Mouse (Mus musculus): ENCODE data around the gene 4931422A03Rik. TPM values are rescaled to one million over a fixed set of nuclear protein-coding genes. Genes with fewer than 3 reads are reported as not detected.
A peak's percentile ranks its signal among the peaks of the same experiment; 100 is the strongest.

The 4931422A03Rik gene
- polyA plus RNA-seq, 2 experiments = 2.3 TPM; not detected in 1

DNA sequence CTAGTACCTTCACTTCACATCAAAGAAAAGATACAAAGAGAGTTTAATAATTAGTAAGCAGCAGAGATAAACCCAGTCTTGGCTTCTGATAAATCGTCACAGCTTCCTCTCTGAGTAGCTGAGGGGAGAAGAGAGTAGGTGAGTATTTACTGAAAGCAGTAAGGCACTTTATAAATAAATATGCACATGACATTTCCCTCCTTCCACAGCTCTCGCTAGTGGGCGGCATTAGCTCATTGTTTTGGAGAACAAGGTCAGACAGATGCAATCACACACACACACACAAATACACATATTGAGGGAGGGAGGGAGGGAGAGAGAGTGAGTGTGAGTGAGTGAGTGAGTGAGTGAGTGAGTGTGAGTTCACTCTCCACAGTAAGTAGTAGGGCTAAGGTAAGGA, 8.2 kb upstream of the 4931422A03Rik start:
- no peak overlapping the region for H3K27ac ChIP-seq (replicated peaks; ENCODE audit: low read depth, low read length)
- no peak for TF ChIP-seq POLR2A (IDR thresholded peaks at IDR 0.05; ENCODE audit: borderline replicate concordance, extremely low read depth, insufficient read depth, insufficient read length)
- no peak overlapping the region for H3K4me2 ChIP-seq (replicated peaks; ENCODE audit: low read depth, low read length, severe bottlenecking)
- H3K4me3 ChIP-seq (replicated peaks; ENCODE audit: low read length) = no peak overlapping the region
- ATAC-seq (ENCODE audit: low FRiP score, low read depth) (no peak), DNase-seq (ENCODE audit: low spot score) (no peak)
- H3K4me1 ChIP-seq (ENCODE audit: control insufficient read depth, insufficient read depth, low read length) = no peaks in the 10 kb centered on the region
- H3K36me3 ChIP-seq (ENCODE audit: control insufficient read depth, insufficient read depth, low read length) = peaks cover 57% of the 10 kb centered on the region
- no peak overlapping the region for H3K9ac ChIP-seq (ENCODE audit: low read depth, low read length, severe bottlenecking)
- no peaks in the 10 kb centered on the region for H3K27me3 ChIP-seq (ENCODE audit: control insufficient read depth, insufficient read depth, low read length)
- WGBS = 85% methylated on average over 3 of the region's 3 CpGs
- H3K9me3 ChIP-seq (ENCODE audit: control insufficient read depth, low read length) = no peaks in the 10 kb centered on the region

DNA sequence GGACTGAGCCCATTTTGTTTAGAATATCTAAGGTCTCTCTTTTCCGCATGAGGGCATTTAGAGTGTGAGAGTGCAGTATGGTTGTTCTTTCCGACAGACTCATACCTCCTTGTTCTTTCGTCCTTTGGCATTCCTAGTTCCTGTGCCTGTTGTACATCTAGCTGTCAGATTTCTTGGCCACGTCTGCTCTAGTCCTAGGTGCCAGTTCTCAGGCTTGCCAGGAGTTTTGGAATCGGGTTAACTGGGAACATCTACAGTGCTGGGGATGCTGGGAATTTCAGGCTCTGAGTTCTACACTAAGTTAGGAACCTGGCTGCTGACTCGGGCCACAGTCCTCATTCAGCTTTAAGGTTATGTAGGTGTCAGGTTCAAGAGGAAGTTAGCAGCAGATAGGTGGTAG, 7.4 kb upstream of the 4931422A03Rik start:
- DNase-seq (ENCODE audit: low spot score) (no peak), ATAC-seq (ENCODE audit: low FRiP score, low read depth) (no peak)
- Histone ChIP-seq H3K4me1 (ENCODE audit: control insufficient read depth, insufficient read depth, low read length) (no peaks in the 10 kb centered on the region), H3K27me3 (ENCODE audit: control insufficient read depth, insufficient read depth, low read length) (no peaks in the 10 kb centered on the region), H3K4me2 (replicated peaks; ENCODE audit: low read depth, low read length, severe bottlenecking) (no peak overlapping the region), H3K27ac (replicated peaks; ENCODE audit: low read depth, low read length) (no peak overlapping the region), H3K36me3 (ENCODE audit: control insufficient read depth, insufficient read depth, low read length) (peaks cover 53% of the 10 kb centered on the region), H3K9ac (ENCODE audit: low read depth, low read length, severe bottlenecking) (no peak overlapping the region), H3K4me3 (replicated peaks; ENCODE audit: low read length) (no peak overlapping the region), H3K9me3 (ENCODE audit: control insufficient read depth, low read length) (no peaks in the 10 kb centered on the region)
- TF ChIP-seq POLR2A (IDR thresholded peaks at IDR 0.05; ENCODE audit: borderline replicate concordance, extremely low read depth, insufficient read depth, insufficient read length) = no peak
- WGBS = 93% methylated on average over 6 of the region's 6 CpGs

DNA sequence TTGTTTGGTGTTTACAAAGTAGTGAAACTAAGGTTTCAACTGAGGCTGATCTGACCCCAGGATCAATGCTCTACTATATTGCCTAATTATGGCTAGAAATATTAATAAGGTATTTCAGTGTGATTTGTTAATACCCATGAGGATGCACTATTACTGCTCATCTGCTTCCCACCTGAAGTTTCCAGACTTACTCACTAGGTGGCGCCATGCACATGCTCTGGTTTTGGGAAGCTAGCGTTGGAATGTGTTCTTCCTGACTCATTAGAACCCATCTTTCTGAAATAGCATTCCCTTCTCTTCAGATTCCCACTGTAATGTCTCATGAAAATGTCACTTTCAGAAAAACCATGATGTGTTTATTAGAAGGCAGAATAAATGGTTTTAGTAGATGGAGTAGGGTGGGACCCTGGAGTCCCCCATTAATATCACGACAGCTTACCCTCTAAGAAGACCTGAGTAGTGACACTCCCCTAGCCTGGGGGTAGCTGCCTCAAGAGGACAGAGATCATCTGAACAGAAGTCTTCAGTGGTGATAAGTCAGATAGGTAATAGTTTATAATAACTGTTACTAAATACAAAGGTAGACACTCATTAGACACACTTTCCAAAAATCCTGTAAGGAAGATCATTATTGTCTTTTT, 6.8 kb upstream of the 4931422A03Rik start:
- Histone ChIP-seq H3K9me3 (ENCODE audit: control insufficient read depth, low read length) (no peaks in the 10 kb centered on the region), H3K4me2 (replicated peaks; ENCODE audit: low read depth, low read length, severe bottlenecking) (no peak overlapping the region), H3K27ac (replicated peaks; ENCODE audit: low read depth, low read length) (no peak overlapping the region), H3K9ac (ENCODE audit: low read depth, low read length, severe bottlenecking) (no peak overlapping the region), H3K36me3 (ENCODE audit: control insufficient read depth, insufficient read depth, low read length) (peaks cover 47% of the 10 kb centered on the region), H3K4me3 (replicated peaks; ENCODE audit: low read length) (no peak overlapping the region), H3K27me3 (ENCODE audit: control insufficient read depth, insufficient read depth, low read length) (no peaks in the 10 kb centered on the region), H3K4me1 (ENCODE audit: control insufficient read depth, insufficient read depth, low read length) (no peaks in the 10 kb centered on the region)
- WGBS = 32% methylated on average over 3 of the region's 3 CpGs
- TF ChIP-seq POLR2A (IDR thresholded peaks at IDR 0.05; ENCODE audit: borderline replicate concordance, extremely low read depth, insufficient read depth, insufficient read length) = no peak
- peak; percentile 42 for DNase-seq (ENCODE audit: low spot score)
- no peak for ATAC-seq (ENCODE audit: low FRiP score, low read depth)

DNA sequence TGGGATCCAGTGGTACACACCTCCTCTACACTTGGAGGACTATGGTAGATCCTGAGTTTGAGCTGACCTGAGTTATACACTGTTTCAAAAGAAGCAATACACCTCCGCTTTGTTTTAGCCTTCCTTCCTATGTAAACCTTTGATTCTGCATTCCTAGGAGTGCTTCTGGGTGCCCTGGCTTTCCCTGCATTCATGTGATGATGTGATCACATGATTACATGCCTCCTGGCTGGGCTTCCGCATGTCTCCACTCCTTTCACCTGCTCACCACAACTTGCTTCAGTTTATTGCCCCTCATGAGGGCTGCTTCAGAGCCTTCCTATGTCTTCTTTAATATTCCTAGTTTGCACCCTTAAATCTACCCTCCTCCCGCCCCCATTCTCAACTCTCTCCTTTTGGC, 3.9 kb upstream of the 4931422A03Rik start:
- Histone ChIP-seq H3K4me3 (replicated peaks; ENCODE audit: low read length) (no peak overlapping the region), H3K9ac (ENCODE audit: low read depth, low read length, severe bottlenecking) (no peak overlapping the region), H3K4me1 (ENCODE audit: control insufficient read depth, insufficient read depth, low read length) (peaks cover 14% of the 10 kb centered on the region), H3K27ac (replicated peaks; ENCODE audit: low read depth, low read length) (no peak overlapping the region), H3K9me3 (ENCODE audit: control insufficient read depth, low read length) (no peaks in the 10 kb centered on the region), H3K4me2 (replicated peaks; ENCODE audit: low read depth, low read length, severe bottlenecking) (no peak overlapping the region), H3K27me3 (ENCODE audit: control insufficient read depth, insufficient read depth, low read length) (no peaks in the 10 kb centered on the region), H3K36me3 (ENCODE audit: control insufficient read depth, insufficient read depth, low read length) (peaks cover 32% of the 10 kb centered on the region)
- DNase-seq (ENCODE audit: low spot score) (no peak), ATAC-seq (ENCODE audit: low FRiP score, low read depth) (no peak)
- 90% methylated on average over 3 of the region's 3 CpGs for WGBS
- TF ChIP-seq POLR2A (IDR thresholded peaks at IDR 0.05; ENCODE audit: borderline replicate concordance, extremely low read depth, insufficient read depth, insufficient read length) = no peak

DNA sequence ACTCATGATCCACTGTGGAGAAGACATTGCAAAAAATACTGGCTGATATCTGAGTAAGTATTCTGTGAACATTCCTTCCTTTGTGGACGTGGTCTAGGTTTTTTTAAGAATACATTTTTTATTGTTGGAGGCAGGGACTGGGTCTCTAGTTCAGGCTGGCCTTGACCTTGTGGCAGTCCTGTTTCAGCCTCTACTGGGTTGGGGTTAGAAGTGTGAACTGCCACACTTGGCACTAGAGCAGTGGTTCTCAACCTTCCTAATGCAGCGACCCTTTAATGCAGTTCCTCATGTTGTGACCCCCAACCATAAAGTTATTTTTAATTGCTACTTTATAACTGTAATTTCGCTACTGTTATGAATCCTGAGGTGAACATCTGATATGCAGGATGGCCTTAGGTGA, 2.2 kb upstream of the 4931422A03Rik start:
- H3K4me3 ChIP-seq (replicated peaks; ENCODE audit: low read length) = no peak overlapping the region
- ATAC-seq (ENCODE audit: low FRiP score, low read depth) (no peak), DNase-seq (ENCODE audit: low spot score) (no peak)
- no peaks in the 10 kb centered on the region for H3K27me3 ChIP-seq (ENCODE audit: control insufficient read depth, insufficient read depth, low read length)
- no peak overlapping the region for H3K9ac ChIP-seq (ENCODE audit: low read depth, low read length, severe bottlenecking)
- 78% methylated on average over 3 of the region's 3 CpGs for WGBS
- H3K27ac ChIP-seq (replicated peaks; ENCODE audit: low read depth, low read length) = no peak overlapping the region
- H3K9me3 ChIP-seq (ENCODE audit: control insufficient read depth, low read length) = no peaks in the 10 kb centered on the region
- TF ChIP-seq POLR2A (IDR thresholded peaks at IDR 0.05; ENCODE audit: borderline replicate concordance, extremely low read depth, insufficient read depth, insufficient read length) = no peak
- peaks cover 14% of the 10 kb centered on the region for H3K4me1 ChIP-seq (ENCODE audit: control insufficient read depth, insufficient read depth, low read length)
- no peak overlapping the region for H3K4me2 ChIP-seq (replicated peaks; ENCODE audit: low read depth, low read length, severe bottlenecking)
- peaks cover 18% of the 10 kb centered on the region for H3K36me3 ChIP-seq (ENCODE audit: control insufficient read depth, insufficient read depth, low read length)
